Mouse (Mus musculus) limb, embryonic 10.5 days (tissue): Measurements from ENCODE around the gene Vac14. TPM values are rescaled to one million over a fixed set of nuclear protein-coding genes. Genes with fewer than 3 reads are reported as not detected.

ENCODE experiments used
- DNase-seq: peaks from one replicate; pipeline ENCODE4 v3.0.0-alpha.2; 2017; ENCODE audit warnings: low spot score
- H3K27ac ChIP-seq: fragments of 300-500 bp; sonication (generic); 2 replicates; pipeline ENCODE4 v1.5.1; 2016; ENCODE audit warnings: mild to moderate bottlenecking
- H3K27me3 ChIP-seq: fragments of 300-500 bp; sonication (generic); 2 replicates; pipeline ENCODE4 v1.6.1; 2016; ENCODE audit warnings: low read depth, mild to moderate bottlenecking; ENCODE audit not compliant: poor library complexity, severe bottlenecking
- H3K36me3 ChIP-seq: fragments of 300-500 bp; sonication (generic); 2 replicates; pipeline ENCODE4 v1.6.1; 2016; ENCODE audit warnings: mild to moderate bottlenecking, moderate library complexity
- H3K4me1 ChIP-seq: fragments of 300-500 bp; sonication (generic); 2 replicates; pipeline ENCODE4 v1.6.1; 2016
- H3K4me3 ChIP-seq: fragments of 300-500 bp; sonication (generic); 2 replicates; pipeline ENCODE4 v1.5.1; 2016; ENCODE audit warnings: mild to moderate bottlenecking, moderate library complexity
- H3K9me3 ChIP-seq: fragments of 300-500 bp; sonication (generic); replicated peaks from 2 replicates; pipeline ENCODE4 v1.6.1; 2016; ENCODE audit warnings: mild to moderate bottlenecking
- WGBS: fragments of 180-500 bp; shearing (Covaris S2); methylation state at CpG from one replicate; pipeline ENCODE4 v1.1.7; 2016; 5-methylcytosine and 5-hydroxymethylcytosine counted together
- polyA plus RNA-seq: library from polyadenylated mRNA; unstranded; fragments of >200 nt; fragmentation: Nextera tagmentation; extraction: Ambion mirVana; gene quantifications from 2 replicates; pipeline ENCODE4 v1.2.1, GENCODE M21; 2016

Gene Vac14
- polyA plus RNA-seq, 1 experiment from 2014 or later, result 30.8 TPM

- Histone ChIP-seq H3K27me3 (no peaks in the 10 kb centered on the region), H3K4me1 (peaks cover 9% of the 10 kb centered on the region), H3K36me3 (no peaks in the 10 kb centered on the region), H3K27ac (no peak overlapping the region), H3K9me3 (no peaks in the 10 kb centered on the region), H3K4me3 (no peak overlapping the region)
- no peak for DNase-seq
- WGBS, result 66% methylated on average over 15 of the region's 15 CpGs
Measured at GRCm38 (mm10) chr8:110755511-110756170, 137.3 kb downstream of the Vac14 start.

GRCm38 (mm10) chr8:110756196-110756595, 137.8 kb downstream of the Vac14 start:
- DNase-seq, result no peak
- H3K36me3 ChIP-seq, result no peaks in the 10 kb centered on the region
- H3K27ac ChIP-seq, result no peak overlapping the region
- WGBS, result 77% methylated on average over 5 of the region's 5 CpGs
- no peaks in the 10 kb centered on the region for H3K9me3 ChIP-seq
- H3K4me1 ChIP-seq, result peaks cover 9% of the 10 kb centered on the region
- no peak overlapping the region for H3K4me3 ChIP-seq
- H3K27me3 ChIP-seq, result no peaks in the 10 kb centered on the region

GRCm38 (mm10) chr8:110760280-110760940, 142.0 kb downstream of the Vac14 start:
- no peak for DNase-seq
- Histone ChIP-seq H3K4me3 (no peak overlapping the region), H3K27me3 (no peaks in the 10 kb centered on the region), H3K4me1 (no peaks in the 10 kb centered on the region), H3K36me3 (no peaks in the 10 kb centered on the region), H3K9me3 (no peaks in the 10 kb centered on the region), H3K27ac (no peak overlapping the region)
- WGBS, result 70% methylated on average over 7 of the region's 7 CpGs

- no peaks in the 10 kb centered on the region for H3K27me3 ChIP-seq
- H3K36me3 ChIP-seq, result no peaks in the 10 kb centered on the region
- H3K4me1 ChIP-seq, result no peaks in the 10 kb centered on the region
- DNase-seq, result no peak
- H3K9me3 ChIP-seq, result no peaks in the 10 kb centered on the region
- 64% methylated on average over 5 of the region's 5 CpGs for WGBS
- no peak overlapping the region for H3K27ac ChIP-seq
- no peak overlapping the region for H3K4me3 ChIP-seq
Measured at GRCm38 (mm10) chr8:110761185-110761584, 142.8 kb downstream of the Vac14 start.

GRCm38 (mm10) chr8:110761988-110762387, 143.6 kb downstream of the Vac14 start:
- H3K36me3 ChIP-seq, result no peaks in the 10 kb centered on the region
- H3K27me3 ChIP-seq, result no peaks in the 10 kb centered on the region
- no peak overlapping the region for H3K27ac ChIP-seq
- H3K4me3 ChIP-seq, result no peak overlapping the region
- H3K9me3 ChIP-seq, result no peaks in the 10 kb centered on the region
- DNase-seq, result no peak
- no peaks in the 10 kb centered on the region for H3K4me1 ChIP-seq
- WGBS, result 79% methylated on average over 6 of the region's 6 CpGs

- Histone ChIP-seq H3K4me3 (no peak overlapping the region), H3K9me3 (no peaks in the 10 kb centered on the region), H3K4me1 (no peaks in the 10 kb centered on the region), H3K36me3 (no peaks in the 10 kb centered on the region), H3K27ac (no peak overlapping the region), H3K27me3 (no peaks in the 10 kb centered on the region)
- DNase-seq, result no peak
- 88% methylated on average over 3 of the region's 3 CpGs for WGBS
Measured at GRCm38 (mm10) chr8:110764671-110765070, 146.3 kb downstream of the Vac14 start.

- WGBS, result 87% methylated on average over 6 of the region's 6 CpGs
- no peaks in the 10 kb centered on the region for H3K4me1 ChIP-seq
- DNase-seq, result no peak
- H3K4me3 ChIP-seq, result no peak overlapping the region
- H3K9me3 ChIP-seq, result no peaks in the 10 kb centered on the region
- no peaks in the 10 kb centered on the region for H3K27me3 ChIP-seq
- H3K27ac ChIP-seq, result no peak overlapping the region
- H3K36me3 ChIP-seq, result no peaks in the 10 kb centered on the region
Measured at GRCm38 (mm10) chr8:110767261-110767660, 148.9 kb downstream of the Vac14 start.

Other genes starting within 250 kb of the Vac14 start
- gene Mtss1l, start 102.9 kb downstream of the Vac14 start, polyA plus RNA-seq, result 7.8 and 8.8 TPM in 2 replicates
- gene Il34, start 187.3 kb downstream of the Vac14 start, polyA plus RNA-seq, result 0.15 TPM in 1 of 2 replicates, not detected in the other
- 75.8 and 87.0 TPM in 2 replicates for gene Cog4, start 228.0 kb downstream of the Vac14 start, polyA plus RNA-seq
- 232 and 238 TPM in 2 replicates for gene Sf3b3, start 228.2 kb downstream of the Vac14 start, polyA plus RNA-seq